Mouse (Mus musculus) brain, embryonic 14.5 days (tissue): ENCODE results near the gene Trim41.

Experiments
- CTCF ChIP-seq: fragments of 200-500 bp; IDR thresholded peaks from 2 replicates; pipeline ENCODE4 v1.5.1; 2012; ENCODE audit warnings: inconsistent platforms, mild to moderate bottlenecking, moderate library complexity, borderline replicate concordance; ENCODE audit not compliant: insufficient read depth, insufficient read length; ENCODE audit errors: extremely low read depth
- POLR2A ChIP-seq: fragments of 200-500 bp; IDR thresholded peaks from 2 replicates; pipeline ENCODE4 v1.6.1; 2012; ENCODE audit warnings: mild to moderate bottlenecking, inconsistent platforms, borderline replicate concordance; ENCODE audit not compliant: poor library complexity, insufficient read depth, insufficient read length, severe bottlenecking; ENCODE audit errors: extremely low read depth

DNA sequence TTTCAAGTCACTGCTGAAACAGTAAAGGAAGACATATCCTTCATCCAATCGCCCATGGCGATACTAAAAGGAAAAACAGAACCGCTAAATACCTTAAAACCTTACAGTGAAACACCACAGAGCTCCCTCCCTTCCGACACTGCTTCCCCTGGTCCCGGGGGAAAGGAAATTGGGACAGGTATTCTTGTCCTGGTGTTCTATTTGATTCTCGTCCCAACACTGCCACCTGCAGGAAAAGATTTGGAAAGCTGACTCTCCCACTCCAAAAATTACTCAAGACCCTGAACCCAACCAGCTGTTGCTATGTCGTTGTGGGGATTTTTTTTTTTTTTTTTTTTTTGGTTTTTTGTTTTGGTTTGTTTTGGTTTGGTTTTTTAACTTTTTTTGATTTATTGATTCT is 41.7 kb downstream of the Trim41 start:
- no peak for TF ChIP-seq POLR2A
- peak; percentile 54; the same call in 1 of the 2 replicates for TF ChIP-seq CTCF
